Mouse (Mus musculus) neural tube, embryonic 14.5 days (tissue): ENCODE data around the gene Pdcd5. TPM values are rescaled to one million over a fixed set of nuclear protein-coding genes. Genes with fewer than 3 reads are reported as not detected.

Experiments used
- ATAC-seq: fragments of 200-750 bp; cut with Nextera tagmentation; 2 replicates; pipeline ENCODE4 v1.8.0; 2017; ENCODE audit warnings: low read depth, mild to moderate bottlenecking, moderate TSS enrichment, moderate library complexity
- H3K27ac ChIP-seq: fragments of 300-500 bp; sonication (generic); 2 replicates; pipeline ENCODE4 v1.5.1; 2014; ENCODE audit warnings: low read depth, mild to moderate bottlenecking, control low read depth, low read length, moderate library complexity, mixed read lengths
- H3K27me3 ChIP-seq: fragments of 300-500 bp; sonication (generic); 2 replicates; pipeline ENCODE4 v1.6.1; 2014; ENCODE audit warnings: low read length; ENCODE audit not compliant: control insufficient read depth, insufficient read depth
- H3K36me3 ChIP-seq: fragments of 300-500 bp; sonication (generic); 2 replicates; pipeline ENCODE4 v1.6.1; 2014; ENCODE audit warnings: low read length, mixed read lengths; ENCODE audit not compliant: control insufficient read depth, insufficient read depth
- H3K4me1 ChIP-seq: fragments of 300-500 bp; sonication (generic); 2 replicates; pipeline ENCODE4 v1.6.1; 2014; ENCODE audit warnings: low read length; ENCODE audit not compliant: control insufficient read depth, insufficient read depth
- H3K4me2 ChIP-seq: fragments of 300-500 bp; sonication (generic); 2 replicates; pipeline ENCODE4 v1.6.1; 2014; ENCODE audit warnings: mild to moderate bottlenecking, low read depth, low read length, control low read depth
- H3K4me3 ChIP-seq: fragments of 300-500 bp; sonication (generic); 2 replicates; pipeline ENCODE4 v1.5.1; 2014; ENCODE audit warnings: low read depth, low read length, control low read depth, mixed read lengths
- H3K9ac ChIP-seq: fragments of 300-500 bp; sonication (generic); replicated peaks from 2 replicates; pipeline ENCODE4 v1.6.1; 2014; ENCODE audit warnings: low read depth, mild to moderate bottlenecking, control low read depth, low read length, mixed read lengths
- H3K9me3 ChIP-seq: fragments of 300-500 bp; sonication (generic); 2 replicates; pipeline ENCODE4 v1.6.1; 2016; ENCODE audit warnings: low read length; ENCODE audit not compliant: control insufficient read depth
- WGBS: fragments of 180-500 bp; shearing (Covaris S2); extraction: QIAGEN DNeasy Blood & Tissue Kit; methylation state at CpG from one replicate; pipeline ENCODE4 v1.1.7; 2014; 5-methylcytosine and 5-hydroxymethylcytosine counted together
- polyA plus RNA-seq: library from polyadenylated mRNA; unstranded; fragments of >200 nt; fragmentation: Nextera tagmentation; extraction: Ambion mirVana; gene quantifications from 2 replicates; pipeline ENCODE4 v1.2.1, GENCODE M21; 2014

Pdcd5 gene
- polyA plus RNA-seq, 1 experiment from 2014 or later: 291 TPM

DNA sequence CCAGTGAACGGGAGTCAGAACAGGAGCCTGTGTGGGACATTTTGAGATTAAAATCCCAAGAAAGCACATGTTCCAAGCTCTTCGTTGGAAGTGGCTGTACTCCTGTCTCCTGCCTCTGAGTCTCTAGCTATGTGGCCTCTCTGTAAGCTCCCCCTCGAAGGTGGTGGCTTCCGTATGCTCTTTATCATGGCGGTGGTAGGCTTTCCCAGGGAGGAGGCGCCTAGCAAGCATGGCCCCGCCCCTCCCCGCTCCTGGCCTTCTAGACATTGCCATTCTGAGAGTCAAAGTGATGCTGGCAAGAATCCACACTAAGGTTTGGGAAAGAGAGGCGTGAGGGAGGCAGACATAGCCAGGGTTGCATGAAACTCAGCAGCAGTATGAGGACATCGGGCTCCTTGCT lies 24.7 kb downstream of the Pdcd5 start:
- Histone ChIP-seq H3K9me3 (no peaks in the 10 kb centered on the region), H3K27ac (no peak overlapping the region), H3K4me2 (no peak overlapping the region), H3K4me1 (no peaks in the 10 kb centered on the region), H3K27me3 (no peaks in the 10 kb centered on the region), H3K36me3 (peaks cover 19% of the 10 kb centered on the region; the same call in 1 of the 2 replicates), H3K9ac (no peak overlapping the region), H3K4me3 (no peak overlapping the region)
- 94% methylated on average over 10 of the region's 10 CpGs for WGBS
- ATAC-seq: no peak

DNA sequence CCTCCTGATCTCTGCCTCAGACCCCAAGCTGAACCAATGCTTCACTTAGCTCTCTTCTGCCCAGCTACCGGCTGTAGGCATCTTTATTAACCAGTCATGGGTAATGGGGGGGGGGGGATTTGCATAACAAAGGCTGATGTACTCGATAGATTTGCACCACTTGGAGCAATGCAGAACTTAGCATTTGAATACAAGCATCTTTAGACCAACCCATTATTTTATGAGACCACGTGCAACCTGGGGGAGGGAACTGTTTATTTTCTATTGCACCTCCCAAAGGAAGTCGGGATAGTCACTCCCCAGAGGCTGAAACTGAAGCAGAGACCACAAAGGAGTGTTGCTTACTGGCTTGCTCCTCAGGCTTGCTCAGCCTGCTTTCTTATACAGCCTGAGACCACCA lies 29.8 kb downstream of the Pdcd5 start:
- WGBS: 18% methylated on average over 4 of the region's 4 CpGs
- Histone ChIP-seq H3K9me3 (no peaks in the 10 kb centered on the region), H3K27me3 (no peaks in the 10 kb centered on the region), H3K27ac (no peak overlapping the region), H3K4me3 (no peak overlapping the region), H3K9ac (no peak overlapping the region), H3K4me2 (no peak overlapping the region), H3K4me1 (no peaks in the 10 kb centered on the region), H3K36me3 (peaks cover 22% of the 10 kb centered on the region)
- ATAC-seq: no peak

DNA sequence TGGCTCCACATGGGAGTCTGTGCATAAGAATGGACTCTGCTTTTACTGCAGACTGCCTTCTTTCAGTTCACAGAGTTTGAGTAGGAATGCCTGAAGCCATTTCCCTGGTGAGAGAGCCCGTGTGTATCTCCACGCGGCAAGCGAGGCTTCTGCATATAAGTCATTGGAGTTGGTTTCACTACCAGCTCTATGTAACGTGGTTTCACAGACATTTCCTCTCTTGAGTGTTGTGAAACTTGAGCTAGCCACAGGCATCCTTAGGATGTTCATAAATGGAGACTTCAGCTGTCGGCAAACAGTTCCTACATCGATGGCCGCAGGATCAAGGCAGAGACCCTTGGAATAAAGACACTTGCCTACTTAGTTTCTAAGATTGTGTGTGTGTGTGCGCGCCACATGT lies 38.1 kb downstream of the Pdcd5 start:
- H3K9ac ChIP-seq: no peak overlapping the region
- H3K27me3 ChIP-seq: no peaks in the 10 kb centered on the region
- no peak overlapping the region for H3K4me3 ChIP-seq
- no peaks in the 10 kb centered on the region for H3K9me3 ChIP-seq
- H3K4me1 ChIP-seq: no peaks in the 10 kb centered on the region
- no peak overlapping the region for H3K27ac ChIP-seq
- peaks cover 15% of the 10 kb centered on the region for H3K36me3 ChIP-seq
- H3K4me2 ChIP-seq: no peak overlapping the region
- no peak for ATAC-seq
- WGBS: 93% methylated on average over 10 of the region's 10 CpGs

DNA sequence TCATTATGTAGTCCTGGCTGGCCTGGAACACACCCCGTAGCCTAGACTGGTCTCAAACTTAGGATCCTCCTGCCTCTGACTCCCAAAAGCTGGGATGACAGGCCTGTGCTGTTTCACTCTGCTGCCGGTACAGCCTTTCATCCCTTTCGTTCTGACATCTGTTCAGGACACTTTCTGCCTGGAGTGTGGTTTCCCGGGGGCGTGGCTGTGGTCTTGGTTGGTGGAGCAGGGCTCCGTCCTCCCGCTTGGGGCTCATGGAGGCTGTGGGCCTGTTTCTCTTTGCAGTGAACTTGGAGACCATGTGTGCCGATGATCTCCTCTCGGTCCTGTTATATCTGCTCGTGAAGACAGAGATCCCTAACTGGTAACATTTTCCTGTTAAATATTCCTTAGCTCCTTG lies 40.5 kb downstream of the Pdcd5 start:
- H3K4me1 ChIP-seq: no peaks in the 10 kb centered on the region
- H3K9ac ChIP-seq: no peak overlapping the region
- no peak for ATAC-seq
- no peak overlapping the region for H3K27ac ChIP-seq
- H3K9me3 ChIP-seq: no peaks in the 10 kb centered on the region
- H3K4me3 ChIP-seq: no peak overlapping the region
- H3K36me3 ChIP-seq: peaks cover 11% of the 10 kb centered on the region
- H3K27me3 ChIP-seq: no peaks in the 10 kb centered on the region
- H3K4me2 ChIP-seq: no peak overlapping the region
- 93% methylated on average over 10 of the region's 10 CpGs for WGBS

DNA sequence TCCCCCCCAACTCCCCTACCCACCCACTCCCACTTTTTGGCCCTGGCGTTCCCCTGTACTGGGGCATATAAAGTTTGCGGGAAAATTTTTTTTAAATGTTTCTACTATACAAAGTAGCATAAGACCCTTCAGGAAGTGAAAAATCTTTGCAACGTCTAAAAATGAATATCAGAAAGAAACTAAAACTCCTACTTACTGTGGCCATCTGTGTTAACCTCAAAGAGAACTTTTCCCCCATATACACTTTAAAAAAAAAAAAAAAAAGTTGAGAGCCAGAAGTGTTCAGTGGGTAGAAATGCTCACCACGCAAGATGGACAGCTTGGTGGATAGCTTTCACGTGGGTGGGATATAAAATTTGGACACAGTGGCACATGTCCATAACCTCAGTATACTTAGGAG lies 44.6 kb downstream of the Pdcd5 start:
- Histone ChIP-seq H3K9me3 (no peaks in the 10 kb centered on the region), H3K4me2 (no peak overlapping the region), H3K27ac (no peak overlapping the region), H3K36me3 (no peaks in the 10 kb centered on the region), H3K9ac (no peak overlapping the region), H3K4me3 (no peak overlapping the region), H3K27me3 (no peaks in the 10 kb centered on the region), H3K4me1 (no peaks in the 10 kb centered on the region)
- 99% methylated on average over 5 of the region's 5 CpGs for WGBS
- no peak for ATAC-seq

DNA sequence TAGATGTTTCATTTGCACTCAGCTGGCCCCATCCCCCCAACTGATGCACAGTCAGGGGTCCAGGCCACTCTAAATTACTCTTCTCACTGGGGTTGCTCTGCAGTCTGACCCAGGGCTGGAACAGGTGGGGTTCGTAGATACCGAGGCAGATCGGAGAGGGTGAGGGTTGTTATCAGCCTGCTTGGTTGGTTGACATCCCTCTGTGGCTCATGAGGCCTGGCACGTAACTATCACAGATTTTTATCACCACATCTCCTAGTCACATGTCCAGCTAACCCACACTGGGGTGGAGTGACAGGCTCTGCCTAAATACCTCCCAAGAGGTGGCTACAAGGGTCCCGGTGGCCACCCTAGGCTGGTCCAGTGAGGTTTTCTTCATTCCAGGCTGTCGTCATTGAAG lies 46.2 kb downstream of the Pdcd5 start:
- ATAC-seq: no peak
- WGBS: 93% methylated on average over 6 of the region's 6 CpGs
- H3K9ac ChIP-seq: no peak overlapping the region

DNA sequence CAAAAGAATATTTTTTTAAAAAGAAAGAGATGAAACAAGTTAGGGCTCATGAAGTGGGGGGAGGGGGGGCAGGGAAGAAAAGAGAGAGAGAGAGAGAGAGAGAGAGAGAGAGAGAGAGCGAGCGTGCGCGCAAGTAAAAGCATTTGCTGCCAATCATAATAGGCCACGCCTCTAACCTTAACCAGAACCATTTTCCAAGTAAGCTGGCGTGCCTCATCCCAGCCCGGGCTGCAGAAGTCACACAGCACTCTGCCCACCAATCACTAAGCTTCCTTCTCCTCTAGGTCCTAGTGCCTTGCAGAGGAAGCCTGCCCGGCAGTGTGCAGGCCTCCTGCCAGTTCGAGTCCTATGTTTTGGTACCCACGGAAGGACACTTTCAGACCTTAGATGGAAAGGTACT lies 47.3 kb downstream of the Pdcd5 start:
- Histone ChIP-seq H3K36me3 (no peaks in the 10 kb centered on the region), H3K9ac (no peak overlapping the region), H3K4me3 (no peak overlapping the region), H3K4me1 (no peaks in the 10 kb centered on the region), H3K27ac (no peak overlapping the region), H3K27me3 (no peaks in the 10 kb centered on the region), H3K9me3 (no peaks in the 10 kb centered on the region), H3K4me2 (no peak overlapping the region)
- no peak for ATAC-seq
- 93% methylated on average over 10 of the region's 10 CpGs for WGBS

More for the DNA sequence above, 46.2 kb downstream of the Pdcd5 start:
- H3K27me3 ChIP-seq: no peaks in the 10 kb centered on the region
- no peaks in the 10 kb centered on the region for H3K4me1 ChIP-seq
- no peak overlapping the region for H3K4me3 ChIP-seq
- no peak overlapping the region for H3K4me2 ChIP-seq
- no peaks in the 10 kb centered on the region for H3K9me3 ChIP-seq
- no peaks in the 10 kb centered on the region for H3K36me3 ChIP-seq
- no peak overlapping the region for H3K27ac ChIP-seq

DNA sequence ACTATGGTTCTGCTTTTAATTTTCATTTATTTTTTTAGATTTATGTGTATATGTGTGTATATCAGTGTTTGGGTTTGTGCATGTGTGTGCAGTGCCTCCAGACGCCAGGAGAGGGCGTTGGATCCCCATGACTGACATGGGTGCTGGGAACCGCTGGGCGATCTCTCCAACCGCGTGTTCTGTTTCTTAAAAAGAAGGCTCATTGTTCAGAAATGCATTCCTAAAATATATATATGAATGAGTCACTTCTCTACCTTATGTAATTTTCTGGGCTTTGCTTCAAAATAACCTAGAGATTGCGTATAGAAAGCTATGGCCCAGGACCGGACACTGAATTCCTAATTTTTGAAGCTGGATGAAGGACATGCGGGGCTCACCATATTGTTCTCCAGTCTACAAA lies 47.8 kb downstream of the Pdcd5 start:
- ATAC-seq: no peak
- Histone ChIP-seq H3K36me3 (no peaks in the 10 kb centered on the region), H3K9me3 (no peaks in the 10 kb centered on the region), H3K9ac (no peak overlapping the region), H3K4me3 (no peak overlapping the region), H3K4me2 (no peak overlapping the region), H3K27me3 (no peaks in the 10 kb centered on the region), H3K27ac (no peak overlapping the region), H3K4me1 (no peaks in the 10 kb centered on the region)
- 94% methylated on average over 9 of the region's 9 CpGs for WGBS

DNA sequence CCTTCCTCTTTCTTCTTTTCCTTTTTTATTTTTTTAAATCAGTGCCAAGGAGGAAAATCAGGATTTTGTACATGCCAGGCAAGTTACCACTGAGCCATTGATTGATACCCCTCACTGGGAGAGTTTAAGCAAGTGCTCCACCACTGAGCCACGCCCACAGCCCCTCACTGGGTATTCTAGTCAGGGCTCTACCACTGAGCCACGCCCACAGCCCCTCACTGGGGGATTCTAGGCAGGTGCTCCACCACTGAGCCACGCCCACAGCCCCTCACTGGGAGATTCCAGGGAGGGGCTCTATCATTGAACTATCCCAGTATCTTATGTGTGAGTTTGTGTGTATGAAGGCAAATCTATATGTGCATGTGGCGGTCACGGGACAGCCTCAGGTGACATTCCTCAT lies 53.0 kb downstream of the Pdcd5 start:
- Histone ChIP-seq H3K4me1 (no peaks in the 10 kb centered on the region), H3K27ac (no peak overlapping the region), H3K4me2 (no peak overlapping the region), H3K27me3 (no peaks in the 10 kb centered on the region), H3K9ac (no peak overlapping the region), H3K4me3 (no peak overlapping the region), H3K9me3 (no peaks in the 10 kb centered on the region), H3K36me3 (peaks cover 6% of the 10 kb centered on the region; the same call in 1 of the 2 replicates)
- ATAC-seq: no peak
- 92% methylated on average over 5 of the region's 5 CpGs for WGBS
